Mouse (Mus musculus): ENCODE measurements around the gene Slc12a6.
"Not testable (repeated sequence)": the region's sequence is repeated elsewhere in the genome, so short reads cannot be mapped to it uniquely, and the experiment has no call there.

Slc12a6 gene

GRCm38 (mm10) chr2:112262779-112263295 is 2.8 kb upstream of the Slc12a6 start:
- no peak for DNase-seq (ENCODE audit: low spot score in 2 of 2)

GRCm38 (mm10) chr2:112264364-112264763 is 1.3 kb upstream of the Slc12a6 start:
- DNase-seq (ENCODE audit: low spot score in 2 of 2), result no peak

GRCm38 (mm10) chr2:112266242-112266592 is 592 bp downstream of the Slc12a6 start, which contains the start of gene Gm21985:
Gene Gm21985, plus strand, starts transcription at chr2:112266314.
- peak; percentile 59 to 66 for DNase-seq (ENCODE audit: low spot score in 2 of 2)

GRCm38 (mm10) chr2:112266780-112267179 is 1.2 kb downstream of the Slc12a6 start:
- peak in 1 of 2 experiments; percentile 15 for DNase-seq (ENCODE audit: low spot score in 2 of 2)

- no peak for DNase-seq (ENCODE audit: low spot score in 2 of 2)
Observed at GRCm38 (mm10) chr2:112267547-112268269, 2.1 kb downstream of the Slc12a6 start.

- no peak for DNase-seq (ENCODE audit: low spot score in 2 of 2)
Observed at GRCm38 (mm10) chr2:112270011-112270410, 4.4 kb downstream of the Slc12a6 start.

GRCm38 (mm10) chr2:112272909-112273308 is 7.3 kb downstream of the Slc12a6 start:
- DNase-seq (ENCODE audit: low spot score in 2 of 2), result no peak

- no peak for DNase-seq (ENCODE audit: low spot score in 2 of 2)
Observed at GRCm38 (mm10) chr2:112273474-112273873, 7.8 kb downstream of the Slc12a6 start.

- no peak for DNase-seq (ENCODE audit: low spot score in 2 of 2)
Observed at GRCm38 (mm10) chr2:112276870-112277269, 11.2 kb downstream of the Slc12a6 start.

- DNase-seq (ENCODE audit: low spot score in 2 of 2), result no peak
Observed at GRCm38 (mm10) chr2:112282846-112283245, 17.2 kb downstream of the Slc12a6 start.

- no peak for DNase-seq (ENCODE audit: low spot score in 2 of 2)
Observed at GRCm38 (mm10) chr2:112284363-112285030, 18.9 kb downstream of the Slc12a6 start.

- DNase-seq (ENCODE audit: low spot score in 2 of 2), result no peak
Observed at GRCm38 (mm10) chr2:112285031-112285390, 19.4 kb downstream of the Slc12a6 start.

- DNase-seq (ENCODE audit: low spot score in 2 of 2), result not testable (repeated sequence)
Observed at GRCm38 (mm10) chr2:112286062-112286461, 20.4 kb downstream of the Slc12a6 start.

GRCm38 (mm10) chr2:112287059-112287458 is 21.4 kb downstream of the Slc12a6 start:
- DNase-seq (ENCODE audit: low spot score in 2 of 2), result no peak

GRCm38 (mm10) chr2:112289507-112289906 is 23.9 kb downstream of the Slc12a6 start:
- DNase-seq (ENCODE audit: low spot score in 2 of 2), result no peak

GRCm38 (mm10) chr2:112292823-112293222 is 27.2 kb downstream of the Slc12a6 start:
- no peak for DNase-seq (ENCODE audit: low spot score in 2 of 2)

GRCm38 (mm10) chr2:112296211-112296610 is 30.6 kb downstream of the Slc12a6 start:
- no peak for DNase-seq (ENCODE audit: low spot score in 2 of 2)

GRCm38 (mm10) chr2:112298221-112298620 is 32.6 kb downstream of the Slc12a6 start:
- no peak for DNase-seq (ENCODE audit: low spot score in 2 of 2)

- no peak for DNase-seq (ENCODE audit: low spot score in 2 of 2)
Observed at GRCm38 (mm10) chr2:112308671-112309070, 43.0 kb downstream of the Slc12a6 start.

- no peak for DNase-seq (ENCODE audit: low spot score in 2 of 2)
Observed at GRCm38 (mm10) chr2:112309161-112309600, 43.6 kb downstream of the Slc12a6 start.

- DNase-seq (ENCODE audit: low spot score in 2 of 2), result no peak
Observed at GRCm38 (mm10) chr2:112315638-112316037, 50.0 kb downstream of the Slc12a6 start.

GRCm38 (mm10) chr2:112318227-112318626 is 52.6 kb downstream of the Slc12a6 start:
- DNase-seq (ENCODE audit: low spot score in 2 of 2), result no peak

- no peak for DNase-seq (ENCODE audit: low spot score in 2 of 2)
Observed at GRCm38 (mm10) chr2:112318905-112319304, 53.3 kb downstream of the Slc12a6 start.
